Mouse (Mus musculus) neural tube, embryonic 15.5 days (tissue): ENCODE results near the gene Exoc3l. TPM values are rescaled to one million over a fixed set of nuclear protein-coding genes. Genes with fewer than 3 reads are reported as not detected.

Experiments
- ATAC-seq: fragments of 200-750 bp; cut with Nextera tagmentation; 2 replicates; pipeline ENCODE4 v1.8.0; 2017; ENCODE audit warnings: mild to moderate bottlenecking, moderate TSS enrichment, moderate library complexity; ENCODE audit not compliant: low FRiP score
- H3K27ac ChIP-seq: fragments of 300-500 bp; sonication (generic); replicated peaks from 2 replicates; pipeline ENCODE4 v1.5.1; 2015; ENCODE audit warnings: mild to moderate bottlenecking, inconsistent platforms
- H3K27me3 ChIP-seq: fragments of 300-500 bp; sonication (generic); replicated peaks from 2 replicates; pipeline ENCODE4 v1.6.1; 2015; ENCODE audit warnings: inconsistent platforms
- H3K36me3 ChIP-seq: fragments of 300-500 bp; sonication (generic); 2 replicates; pipeline ENCODE4 v1.6.1; 2015; ENCODE audit warnings: inconsistent platforms
- H3K4me1 ChIP-seq: fragments of 300-500 bp; sonication (generic); 2 replicates; pipeline ENCODE4 v1.6.1; 2015; ENCODE audit warnings: inconsistent platforms
- H3K4me2 ChIP-seq: fragments of 300-500 bp; sonication (generic); 2 replicates; pipeline ENCODE4 v1.6.1; 2015; ENCODE audit warnings: inconsistent platforms, mild to moderate bottlenecking, moderate library complexity
- H3K4me3 ChIP-seq: fragments of 300-500 bp; sonication (generic); replicated peaks from 2 replicates; pipeline ENCODE4 v1.5.1; 2015; ENCODE audit warnings: mild to moderate bottlenecking, inconsistent platforms
- H3K9ac ChIP-seq: fragments of 300-500 bp; sonication (generic); replicated peaks from 2 replicates; pipeline ENCODE4 v1.6.1; 2015; ENCODE audit warnings: mild to moderate bottlenecking, inconsistent platforms
- H3K9me3 ChIP-seq: fragments of 300-500 bp; sonication (generic); replicated peaks from 2 replicates; pipeline ENCODE4 v1.6.1; 2016; ENCODE audit warnings: inconsistent platforms
- WGBS: fragments of 180-500 bp; shearing (Covaris S2); methylation state at CpG from one replicate; pipeline ENCODE4 v1.1.7; 2015; ENCODE audit warnings: mixed read lengths; 5-methylcytosine and 5-hydroxymethylcytosine counted together
- polyA plus RNA-seq: library from polyadenylated mRNA; unstranded; fragments of >200 nt; fragmentation: Nextera tagmentation; extraction: Ambion mirVana; gene quantifications from 2 replicates; pipeline ENCODE4 v1.2.1, GENCODE M21; 2015

Gene Exoc3l
- 10.6 and 11.3 TPM in 2 replicates for polyA plus RNA-seq

DNA sequence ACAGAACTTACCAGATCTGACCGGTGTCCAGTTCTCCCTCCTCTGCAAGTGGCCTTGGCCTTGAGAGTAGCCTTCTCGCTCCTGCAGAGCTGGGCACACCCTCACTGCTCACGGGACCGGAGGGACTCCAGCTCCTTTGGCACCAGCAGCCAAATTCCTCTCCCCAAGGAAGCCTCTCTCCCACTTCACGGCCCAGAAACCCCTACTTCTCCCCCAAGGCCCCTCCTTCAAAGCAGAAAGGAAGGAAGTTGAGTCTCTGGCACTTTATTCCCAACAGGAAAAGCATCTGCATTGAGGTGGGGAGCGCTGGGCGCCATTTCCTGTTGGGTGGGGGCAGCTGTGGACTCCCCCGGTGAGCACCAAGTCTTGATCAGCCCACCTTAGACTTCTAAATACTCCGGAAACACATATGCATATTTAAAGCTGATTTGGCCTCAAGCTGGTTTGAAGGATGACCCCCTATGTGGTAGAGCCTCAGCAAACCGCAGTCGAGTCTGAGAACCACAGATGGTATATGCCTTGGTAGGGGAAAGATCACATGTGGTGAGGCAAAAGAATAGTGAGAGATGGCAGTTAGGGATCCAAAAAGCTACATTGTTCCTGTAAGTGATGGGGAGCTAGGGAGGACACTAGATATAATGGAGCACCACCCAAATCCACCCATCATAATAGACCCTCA, at the start of gene Exoc3l:
Gene Exoc3l, minus strand, starts transcription at position 207 of the 679 bp plus-strand sequence.
- Histone ChIP-seq H3K4me1 (peaks cover 26% of the 10 kb centered on the region), H3K9ac (peak within 1 kb of the TSS; percentile 33), H3K4me2 (peak within 1 kb of the TSS; percentile 90), H3K27ac (peak within 1 kb of the TSS; percentile 71; the same call in 1 of the 2 replicates), H3K36me3 (peaks cover 22% of the 10 kb centered on the region), H3K4me3 (peak within 1 kb of the TSS; percentile 75), H3K27me3 (no peaks in the 10 kb centered on the region; the same call in 1 of the 2 replicates), H3K9me3 (no peaks in the 10 kb centered on the region)
- 68% methylated on average over 11 of the region's 11 CpGs for WGBS
- no peak for ATAC-seq

DNA sequence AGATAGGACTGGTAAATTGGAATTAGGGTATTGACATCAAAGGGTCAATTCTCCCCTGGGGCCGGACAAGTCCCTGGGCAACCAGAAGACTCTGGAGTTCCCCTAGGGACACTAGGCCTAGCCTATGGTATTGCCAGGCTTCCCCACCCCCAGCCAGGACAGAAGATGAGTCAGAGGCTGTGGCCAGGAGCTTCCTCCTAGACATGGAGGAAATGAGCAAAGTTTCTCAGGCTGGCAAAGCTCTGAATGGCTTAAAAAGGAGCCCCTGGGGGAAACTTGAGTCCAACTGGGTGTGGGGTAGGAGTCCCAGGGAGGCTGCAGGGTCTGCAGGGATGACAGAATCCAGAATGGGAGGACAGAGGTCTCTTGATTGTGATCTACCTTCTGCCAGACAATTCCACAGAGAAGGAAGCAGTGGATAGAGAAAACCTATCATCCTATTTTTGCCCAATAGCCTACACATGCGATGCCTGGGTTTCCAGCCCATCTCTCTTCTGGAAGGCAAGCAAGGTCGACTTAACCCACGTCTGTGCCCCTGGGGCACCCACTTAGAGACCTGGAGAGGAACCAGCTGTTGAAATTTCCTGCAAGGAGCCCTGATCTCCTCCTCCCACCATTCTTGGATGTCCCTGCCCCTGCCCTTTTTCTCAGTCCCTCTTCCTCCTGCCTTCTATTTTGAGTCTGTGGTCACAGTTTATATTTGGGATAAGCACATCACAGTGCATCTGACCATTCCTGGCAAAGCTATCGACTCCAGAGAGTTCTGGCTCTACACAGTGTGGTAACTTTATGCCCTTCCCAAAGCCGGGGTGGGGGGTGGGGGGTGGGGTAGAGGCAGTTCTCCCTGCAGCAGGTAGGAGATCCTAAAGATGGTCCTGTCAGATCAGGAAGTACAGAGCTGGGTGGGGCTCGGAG, 49.4 kb upstream of the Exoc3l start:
- WGBS = 72% methylated on average over 7 of the region's 7 CpGs
- peaks cover 38% of the 10 kb centered on the region for H3K4me1 ChIP-seq
- no peak overlapping the region for H3K27ac ChIP-seq
- no peak for ATAC-seq
- no peaks in the 10 kb centered on the region for H3K9me3 ChIP-seq
- no peaks in the 10 kb centered on the region for H3K36me3 ChIP-seq
- H3K4me2 ChIP-seq = no peak overlapping the region
- no peak overlapping the region for H3K4me3 ChIP-seq
- H3K9ac ChIP-seq = no peak overlapping the region
- H3K27me3 ChIP-seq = peaks cover 13% of the 10 kb centered on the region

DNA sequence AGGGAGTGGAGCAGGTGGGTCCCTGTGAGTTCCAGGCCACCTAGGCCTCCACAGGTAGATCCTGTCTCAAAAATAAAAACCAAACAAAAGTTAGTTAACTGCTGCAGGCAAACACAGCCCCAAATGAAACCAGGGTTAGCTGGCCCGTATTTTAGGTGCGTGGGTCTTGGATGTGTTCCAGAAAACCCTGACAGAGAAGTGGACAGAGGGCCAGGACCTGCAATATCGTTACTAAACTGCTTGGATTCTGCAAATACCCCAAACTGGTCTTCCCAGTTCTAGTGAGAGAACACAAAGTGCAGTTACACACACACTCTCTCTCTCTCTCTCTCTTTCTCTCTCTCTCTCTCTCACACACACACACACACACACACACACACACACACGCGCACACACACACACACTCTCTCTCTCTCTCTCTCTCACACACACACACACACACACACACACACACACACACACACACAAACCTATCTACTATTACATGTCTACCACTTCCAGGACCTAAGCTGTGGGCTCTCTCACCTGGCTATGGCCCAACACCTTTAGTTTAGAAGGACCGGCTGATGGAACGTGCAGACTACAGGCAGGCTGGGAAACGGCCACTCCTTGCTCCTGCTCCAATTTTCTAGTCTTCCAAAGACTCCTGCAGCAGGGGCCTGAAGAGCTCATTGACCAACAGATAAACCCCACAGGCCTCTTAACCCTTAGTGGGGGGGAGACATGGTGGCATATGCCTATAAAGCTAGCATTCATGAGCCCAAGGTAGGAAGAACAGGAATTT, 48.1 kb upstream of the Exoc3l start:
- Histone ChIP-seq H3K4me3 (no peak overlapping the region), H3K27ac (no peak overlapping the region), H3K9ac (no peak overlapping the region), H3K36me3 (no peaks in the 10 kb centered on the region), H3K4me2 (no peak overlapping the region), H3K27me3 (peaks cover 13% of the 10 kb centered on the region), H3K9me3 (no peaks in the 10 kb centered on the region), H3K4me1 (peaks cover 30% of the 10 kb centered on the region)
- no peak for ATAC-seq
- 80% methylated on average over 7 of the region's 8 CpGs for WGBS

DNA sequence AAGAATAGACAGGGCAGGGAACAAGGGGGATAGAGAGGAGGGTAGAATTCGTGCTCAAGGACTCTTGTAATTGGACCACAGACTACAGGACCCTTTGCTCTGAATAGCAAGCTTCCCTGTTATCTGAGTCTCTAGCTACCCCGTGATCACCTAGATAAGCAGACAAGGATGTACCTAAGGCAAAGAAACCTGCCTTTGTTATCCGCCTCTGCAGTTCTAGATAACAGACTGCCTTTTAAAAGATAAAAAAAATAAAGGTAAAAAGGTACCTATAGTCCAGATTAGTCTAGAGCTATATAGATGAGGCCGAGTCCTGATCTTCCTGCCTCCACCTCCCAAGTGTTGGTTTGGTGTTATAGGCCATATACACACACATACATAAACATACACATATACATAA, 46.9 kb upstream of the Exoc3l start:
- H3K4me2 ChIP-seq = no peak overlapping the region
- H3K4me1 ChIP-seq = peaks cover 21% of the 10 kb centered on the region
- ATAC-seq = no peak
- WGBS = 69% methylated on average over 4 of the region's 4 CpGs
- no peak overlapping the region for H3K4me3 ChIP-seq
- no peaks in the 10 kb centered on the region for H3K9me3 ChIP-seq
- peaks cover 13% of the 10 kb centered on the region for H3K27me3 ChIP-seq
- no peak overlapping the region for H3K9ac ChIP-seq
- H3K36me3 ChIP-seq = no peaks in the 10 kb centered on the region
- no peak overlapping the region for H3K27ac ChIP-seq

DNA sequence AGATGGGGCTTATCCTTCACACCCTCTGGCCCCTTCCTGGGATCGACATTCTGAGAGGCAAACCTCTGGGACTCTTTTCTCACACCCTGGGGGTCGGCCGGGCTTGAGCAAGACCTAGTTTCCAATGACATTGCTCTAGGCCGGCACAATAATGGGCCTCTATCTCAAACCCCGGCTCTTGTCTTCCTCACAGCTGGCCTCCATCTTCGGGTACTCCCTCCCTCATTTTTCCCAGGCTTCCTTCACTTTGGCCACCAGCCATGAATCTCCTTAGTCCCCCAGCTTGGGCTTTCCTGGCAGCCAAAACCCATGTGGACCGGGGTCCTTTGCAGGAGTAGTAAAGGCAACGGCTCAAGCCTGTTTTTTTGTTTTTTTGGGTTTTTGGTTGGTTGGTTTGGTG, 45.5 kb upstream of the Exoc3l start:
- H3K4me2 ChIP-seq = no peak overlapping the region
- 49% methylated on average over 8 of the region's 8 CpGs for WGBS
- no peak for ATAC-seq
- peaks cover under 1% of the 10 kb centered on the region for H3K27me3 ChIP-seq
- H3K4me3 ChIP-seq = no peak overlapping the region
- no peaks in the 10 kb centered on the region for H3K36me3 ChIP-seq
- no peak overlapping the region for H3K27ac ChIP-seq
- H3K9ac ChIP-seq = no peak overlapping the region
- no peaks in the 10 kb centered on the region for H3K9me3 ChIP-seq
- H3K4me1 ChIP-seq = peaks cover 7% of the 10 kb centered on the region

DNA sequence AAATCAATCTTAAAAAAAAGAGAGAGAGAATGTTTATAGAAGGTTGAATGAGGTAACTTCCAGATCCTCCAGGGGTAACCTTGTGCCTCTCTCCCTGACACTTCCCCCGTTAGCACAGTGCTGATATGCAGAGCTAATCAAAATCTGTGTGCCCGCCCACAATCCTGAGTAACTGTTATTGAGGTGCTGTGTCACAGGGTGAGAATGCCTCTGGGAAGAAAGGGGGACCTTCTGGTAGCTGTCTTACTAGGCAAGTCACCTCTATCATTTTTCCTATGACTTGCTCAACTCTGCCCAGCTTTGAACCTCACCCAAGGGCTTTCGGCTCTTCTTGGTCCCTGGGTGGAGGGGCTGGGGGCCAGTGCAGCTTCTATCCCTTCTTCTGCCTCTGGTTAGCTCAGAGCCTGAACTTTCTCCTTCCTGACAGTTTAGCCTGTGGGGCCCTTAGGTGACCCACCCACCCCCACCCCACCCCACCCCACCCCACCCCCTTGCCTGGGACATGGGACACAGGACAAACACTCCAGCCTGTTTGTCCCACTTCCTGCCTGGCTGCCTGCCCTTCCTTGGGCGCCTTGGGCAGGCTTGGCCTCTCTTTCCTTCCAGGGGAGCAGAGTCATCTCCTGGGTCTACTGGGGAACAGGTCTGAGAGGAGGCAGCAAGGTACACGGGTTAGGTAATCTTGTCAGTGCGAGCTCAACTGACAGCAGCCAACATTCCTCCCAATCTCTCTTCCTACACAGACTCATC, 44.2 kb upstream of the Exoc3l start:
- Histone ChIP-seq H3K9me3 (no peaks in the 10 kb centered on the region), H3K4me1 (no peaks in the 10 kb centered on the region; the same call in 1 of the 2 replicates), H3K36me3 (no peaks in the 10 kb centered on the region), H3K9ac (no peak overlapping the region), H3K27ac (no peak overlapping the region), H3K4me3 (no peak overlapping the region), H3K27me3 (no peaks in the 10 kb centered on the region), H3K4me2 (no peak overlapping the region)
- 89% methylated on average over 6 of the region's 6 CpGs for WGBS
- ATAC-seq = no peak

DNA sequence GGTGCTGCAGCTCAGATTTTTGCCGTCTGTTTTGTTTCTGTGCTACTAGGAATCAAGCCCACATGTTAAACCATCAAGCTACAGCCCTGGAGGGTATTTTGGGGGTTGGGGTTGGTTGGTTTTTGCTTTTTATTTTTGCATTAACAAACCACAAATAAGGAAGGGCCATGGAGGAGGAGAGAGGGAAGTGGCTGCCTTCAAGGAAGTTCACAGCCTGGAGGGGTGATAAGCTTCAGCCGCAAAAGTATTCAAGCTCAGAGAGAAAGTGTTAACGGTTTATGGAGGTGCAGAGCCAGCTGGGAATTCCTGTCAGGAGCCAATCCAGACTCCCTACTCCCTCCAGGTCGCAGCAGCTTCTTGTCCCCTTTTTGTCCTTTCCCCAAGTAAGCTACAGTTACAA, 43.1 kb upstream of the Exoc3l start:
- 55% methylated on average over 4 of the region's 4 CpGs for WGBS

DNA sequence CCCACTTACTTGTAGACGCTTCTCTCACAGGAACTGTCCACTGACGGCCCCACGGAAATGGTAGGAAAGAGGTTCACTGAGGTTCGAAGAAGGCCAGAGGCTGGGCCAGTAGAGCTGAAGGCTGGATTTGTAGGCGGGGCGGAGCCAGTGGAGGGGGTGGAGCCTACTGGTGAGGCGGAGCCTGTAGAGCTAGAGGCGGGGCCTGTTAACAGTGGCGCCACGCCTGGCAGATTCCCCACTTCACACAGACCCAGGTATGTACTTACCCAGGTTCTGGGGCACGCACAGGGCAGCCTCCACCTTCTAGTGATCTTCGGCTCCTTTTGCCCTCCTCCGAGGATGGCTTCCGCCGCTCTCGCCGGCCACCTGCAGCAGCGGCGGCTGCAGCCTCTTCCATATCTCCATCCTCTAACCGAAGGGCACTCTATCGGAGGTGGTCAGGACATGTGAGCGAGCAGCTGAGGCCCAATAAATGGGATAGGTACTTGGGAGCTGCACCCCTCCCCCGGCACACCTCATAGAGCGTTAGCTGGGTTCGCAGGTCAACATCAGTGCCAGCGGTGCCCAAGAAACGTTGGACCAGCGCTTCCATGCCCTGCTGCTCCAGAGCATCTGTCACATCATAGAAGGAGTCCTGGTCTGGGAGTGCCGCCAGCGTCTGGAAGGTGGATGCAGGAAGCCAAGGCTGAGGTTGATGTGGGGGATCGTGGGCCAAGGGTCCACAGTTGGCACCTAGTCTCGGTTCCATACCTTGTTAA, 40.7 kb upstream of the Exoc3l start:
- Histone ChIP-seq H3K27ac (no peak overlapping the region), H3K9ac (no peak overlapping the region), H3K27me3 (no peaks in the 10 kb centered on the region), H3K4me1 (no peaks in the 10 kb centered on the region), H3K4me2 (peak overlapping the region; percentile 26), H3K4me3 (peak overlapping the region; percentile 10; the same call in 1 of the 2 replicates), H3K9me3 (no peaks in the 10 kb centered on the region), H3K36me3 (peaks cover 15% of the 10 kb centered on the region)
- peak; percentile 44; the same call in 1 of the 2 replicates for ATAC-seq
- 54% methylated on average over 32 of the region's 32 CpGs for WGBS

More for the DNA sequence above, 43.1 kb upstream of the Exoc3l start:
- Histone ChIP-seq H3K4me2 (no peak overlapping the region), H3K27ac (no peak overlapping the region), H3K9ac (no peak overlapping the region), H3K36me3 (peaks cover 5% of the 10 kb centered on the region; the same call in 1 of the 2 replicates), H3K9me3 (no peaks in the 10 kb centered on the region), H3K4me3 (no peak overlapping the region), H3K27me3 (no peaks in the 10 kb centered on the region), H3K4me1 (no peaks in the 10 kb centered on the region)
- no peak for ATAC-seq

DNA sequence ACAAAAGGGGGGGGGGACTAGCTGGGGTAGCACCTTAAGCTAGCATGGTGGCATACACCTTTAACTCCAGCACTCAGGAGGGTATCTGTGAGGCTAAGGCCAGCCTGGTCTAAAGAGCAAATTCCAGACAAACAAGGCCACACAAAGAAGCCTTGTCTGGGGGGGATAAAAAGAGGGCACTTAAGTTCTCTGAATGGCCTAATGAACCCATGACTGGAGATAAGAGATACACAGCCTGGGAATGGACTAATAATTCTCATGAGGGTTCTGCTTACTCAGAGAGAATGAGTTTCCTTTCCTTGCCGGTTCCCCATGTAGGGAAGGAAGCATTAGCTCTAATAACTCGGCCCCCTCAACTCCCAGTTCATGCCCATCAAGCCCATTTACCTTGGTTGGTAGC, 36.6 kb upstream of the Exoc3l start:
- no peak overlapping the region for H3K4me3 ChIP-seq
- no peak overlapping the region for H3K9ac ChIP-seq
- peaks cover 52% of the 10 kb centered on the region for H3K36me3 ChIP-seq
- H3K27me3 ChIP-seq = no peaks in the 10 kb centered on the region
- no peak overlapping the region for H3K4me2 ChIP-seq
- no peak for ATAC-seq
- peaks cover 6% of the 10 kb centered on the region for H3K4me1 ChIP-seq
- H3K9me3 ChIP-seq = no peaks in the 10 kb centered on the region
- H3K27ac ChIP-seq = no peak overlapping the region
- 68% methylated on average over 2 of the region's 2 CpGs for WGBS

DNA sequence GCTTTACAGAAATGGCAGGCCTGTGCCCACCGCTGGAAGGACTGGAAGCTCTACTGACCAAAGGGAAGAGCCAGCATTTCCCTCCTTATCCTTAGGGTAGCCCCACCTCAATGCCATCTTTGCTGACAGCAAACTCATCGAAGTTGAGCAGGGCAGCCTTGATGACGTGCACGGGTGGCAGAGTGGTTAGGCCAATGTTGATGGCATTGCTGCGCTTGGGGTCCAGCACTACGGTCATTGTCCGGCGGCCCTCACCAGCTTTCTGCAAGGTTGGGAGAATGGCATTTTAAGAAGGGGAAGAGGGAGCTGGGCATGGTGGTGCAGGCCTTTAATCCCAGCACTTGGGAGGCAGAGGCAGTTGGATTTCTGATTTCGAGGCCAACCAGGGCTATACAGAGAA, 36.0 kb upstream of the Exoc3l start:
- Histone ChIP-seq H3K4me1 (peaks cover 12% of the 10 kb centered on the region), H3K36me3 (peaks cover 52% of the 10 kb centered on the region), H3K9ac (no peak overlapping the region)

More for the DNA sequence above, 36.0 kb upstream of the Exoc3l start:
- no peak overlapping the region for H3K4me2 ChIP-seq
- no peak for ATAC-seq
- no peak overlapping the region for H3K27ac ChIP-seq
- H3K27me3 ChIP-seq = no peaks in the 10 kb centered on the region
- WGBS = 98% methylated on average over 9 of the region's 9 CpGs
- H3K9me3 ChIP-seq = no peaks in the 10 kb centered on the region
- no peak overlapping the region for H3K4me3 ChIP-seq
